18 mouse cellular contexts compared by ENCODE assay signal in the genomic region with DNA sequence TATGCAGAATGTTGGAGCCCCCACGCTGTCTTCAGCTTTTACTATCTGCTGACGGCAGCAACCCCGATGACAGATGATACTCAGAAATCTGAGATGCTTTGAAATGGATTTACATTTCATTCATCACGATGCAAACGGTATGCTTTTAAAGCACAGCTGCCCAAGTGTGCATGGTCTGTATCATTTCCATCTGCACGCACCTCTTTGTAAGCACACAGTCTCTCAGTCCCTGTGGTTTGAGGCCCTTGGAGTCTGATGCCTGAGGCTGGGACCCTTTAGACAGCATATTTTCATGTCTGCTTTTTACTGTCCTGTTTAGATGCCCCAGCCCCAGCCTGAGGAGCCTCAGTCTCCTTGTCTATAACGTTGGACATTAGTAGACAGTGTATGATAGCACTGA. TPM values are rescaled to one million over a fixed set of nuclear protein-coding genes. Genes with fewer than 3 reads are reported as not detected.
"Had no signal": no experiment of that assay in that cellular context is flagged by ENCODE, and none has a peak within 500 bp of the region (broad histone marks: within the 10 kb centered on the region; RNA-seq: fewer than 3 reads in every experiment).

No protein-coding gene starts in this region.

- H3K4me2 ChIP-seq: liver, embryonic 13.5 days; lung, embryonic 15.5 days; midbrain, embryonic 13.5 days; neural tube, embryonic 15.5 days had no signal

- H3K4me3 ChIP-seq: left cerebral cortex, adult 2 months; liver, embryonic 13.5 days; lung, embryonic 15.5 days; midbrain, embryonic 13.5 days; myocyte; neural tube, embryonic 15.5 days had no signal

- ATAC-seq: liver, postnatal 0 days; midbrain, embryonic 13.5 days had no signal

- H3K27ac ChIP-seq: left cerebral cortex, adult 2 months; liver, embryonic 13.5 days; lung, embryonic 15.5 days; midbrain, embryonic 13.5 days; neural tube, embryonic 15.5 days; stomach, postnatal 0 days had no signal

- DNase-seq: kidney, postnatal 25 days; liver; liver, embryonic 13.5 days; liver, postnatal 0 days; lung, postnatal 14 days; right cerebral cortex, adult 18-20 months; thymus, postnatal 4 days had no signal

- H3K27me3 ChIP-seq: liver, embryonic 13.5 days; lung, embryonic 15.5 days; midbrain, embryonic 13.5 days; neural tube, embryonic 15.5 days had no signal

- H3K9me3 ChIP-seq: liver, embryonic 13.5 days; lung, embryonic 15.5 days; midbrain, embryonic 13.5 days; neural tube, embryonic 15.5 days had no signal

- H3K4me1 ChIP-seq: liver, embryonic 13.5 days; lung, embryonic 15.5 days; midbrain, embryonic 13.5 days; neural tube, embryonic 15.5 days had no signal

- H3K36me3 ChIP-seq: liver, embryonic 13.5 days; lung, embryonic 15.5 days; midbrain, embryonic 13.5 days; neural tube, embryonic 15.5 days had no signal

- H3K9ac ChIP-seq: liver, embryonic 13.5 days; liver, postnatal 0 days; lung, embryonic 15.5 days; midbrain, embryonic 13.5 days; neural tube, embryonic 15.5 days had no signal

RNA-seq across cellular contexts. Expression of a gene that starts 20.1 kb away (rescaled TPM):
- total RNA-seq: layer of hippocampus, postnatal 25 days; left cerebral cortex, adult 2 months; left cerebral cortex, postnatal 25 days; megakaryocyte-erythroid progenitor cell, adult 5-6 weeks had no signal
- polyA plus RNA-seq: kidney, embryonic 16.5 days; liver, embryonic 13.5 days; liver, postnatal 0 days; lung, embryonic 15.5 days; midbrain, embryonic 13.5 days; myocyte; neural tube, embryonic 11.5 days had no signal

RNA-seq across cellular contexts. Expression of a gene that starts 28.8 kb away (rescaled TPM):
- total RNA-seq: megakaryocyte-erythroid progenitor cell, adult 5-6 weeks had no signal
